Mouse (Mus musculus) MEL (cell line): ENCODE measurements at regions not wholly inside any gene's neighbourhood (a gene's known extent, or its start where the extent isn't known, plus 50 kb on each side); places are given as distances from the start of the nearest gene placed in this dataset.

Source experiments
- CTCF ChIP-seq, 3 experiments: IDR thresholded peaks in 2 of 3; conservative IDR thresholded peaks in 1 of 3; 2 replicates each; pipeline ENCODE4 v1.5.1; 2011 to 2012; ENCODE audit warnings: low read length in 3 of 3, low read depth in 2 of 3, mild to moderate bottlenecking in 2 of 3, improper control_type of control experiment in 1 of 3, inconsistent platforms in 1 of 3, mixed read lengths in 1 of 3, moderate library complexity in 1 of 3; ENCODE audit not compliant: control insufficient read depth in 1 of 3, insufficient read depth in 1 of 3, poor library complexity in 1 of 3, severe bottlenecking in 1 of 3
- E2F4 ChIP-seq: IDR thresholded peaks from 2 replicates; pipeline ENCODE4 v1.6.1; 2011; ENCODE audit warnings: low read depth, low read length, improper control_type of control experiment, borderline replicate concordance
- GATA1 ChIP-seq: IDR thresholded peaks from 2 replicates; pipeline ENCODE4 v1.6.1; 2011; ENCODE audit warnings: low read depth, low read length, improper control_type of control experiment
- NELFE ChIP-seq: IDR thresholded peaks from 2 replicates; pipeline ENCODE4 v1.6.1; 2011; ENCODE audit warnings: low read depth, low read length, improper control_type of control experiment

DNA sequence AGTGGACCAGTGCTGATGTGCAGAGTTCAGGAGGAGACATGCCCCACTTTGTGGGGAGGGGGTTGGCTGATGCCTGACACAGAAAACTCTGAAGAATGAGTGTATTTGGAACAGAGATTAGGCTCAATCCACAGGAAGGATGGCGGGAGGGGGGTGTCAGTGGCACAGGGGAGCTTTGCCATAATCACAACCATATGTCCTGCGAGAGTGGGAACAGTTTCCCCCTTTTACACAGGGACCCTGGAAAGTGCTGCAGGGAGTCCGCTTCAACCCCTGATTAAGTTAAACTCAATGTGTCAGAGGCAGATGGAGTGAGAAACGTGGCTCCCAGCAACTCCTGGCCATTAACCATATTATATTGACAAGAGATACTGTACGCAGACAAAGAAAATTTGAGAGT lies 168.9 kb upstream of the Cops8 start:
- TF ChIP-seq E2F4 (no peak), GATA1 (no peak), CTCF (IDR thresholded peaks at IDR 0.05 in 2 of 3, conservative IDR thresholded peaks at IDR 0.05 in 1 of 3; ENCODE audit: control insufficient read depth in 1 of 3, insufficient read depth in 1 of 3, low read depth in 2 of 3, low read length in 3 of 3, poor library complexity in 1 of 3, severe bottlenecking in 1 of 3) (no peak), NELFE (no peak)
